Mouse (Mus musculus) naive thymus-derived CD4-positive, alpha-beta T cell, adult 5 months (primary cell): Measurements from ENCODE around the gene Olfr1440. TPM values are rescaled to one million over a fixed set of nuclear protein-coding genes. Genes with fewer than 3 reads are reported as not detected.

Experiments used
- polyA plus RNA-seq: library from polyadenylated mRNA; unstranded; fragments of 100-300 nt; shearing (Covaris generic); gene quantifications from one replicate; pipeline ENCODE4 v1.2.1, GENCODE M21; 2017

The Olfr1440 gene
- polyA plus RNA-seq: not detected

DNA sequence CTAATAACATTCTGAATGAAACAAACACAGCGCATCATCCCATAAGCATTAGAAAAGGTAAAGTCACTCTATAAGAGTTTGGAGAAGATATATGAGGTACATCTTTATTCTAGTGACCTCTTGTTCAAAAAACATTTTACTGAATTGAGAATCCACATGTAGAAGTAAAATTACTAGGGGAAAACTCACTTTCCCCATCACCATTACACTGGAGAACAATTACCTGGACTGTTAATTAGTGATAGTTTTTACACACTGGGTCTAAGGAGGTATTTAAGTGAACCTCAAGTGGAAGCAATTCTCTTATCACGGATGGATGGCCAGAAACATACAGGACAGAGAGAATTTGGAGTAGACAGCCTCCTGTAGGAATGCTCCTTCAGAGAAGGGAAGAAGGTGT is at the start of gene Olfr1440:
Gene Olfr1440, plus strand, starts transcription at position 301 of the 400 bp plus-strand sequence.

DNA sequence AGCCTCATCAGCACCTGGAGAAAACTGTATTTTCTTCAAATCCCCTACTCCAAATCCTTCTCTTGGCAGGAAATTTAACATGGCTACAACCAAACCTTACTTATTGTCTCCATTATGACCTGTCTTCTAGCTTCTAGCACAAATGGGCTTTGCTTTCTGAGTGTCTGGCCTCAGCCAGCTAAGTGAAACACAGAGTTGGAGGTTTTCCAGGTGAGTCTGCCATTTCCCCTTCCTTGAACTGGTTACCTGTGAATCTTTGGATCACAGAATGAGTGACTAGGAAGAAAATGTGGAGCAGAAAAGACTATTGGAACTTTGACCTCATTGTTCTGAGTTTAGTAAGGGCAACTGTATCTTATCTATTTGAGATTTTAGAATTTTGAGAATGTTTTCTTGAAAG is 30.3 kb downstream of the Olfr1440 start, which contains the start of gene Olfr1441:
Gene Olfr1441, plus strand, starts transcription at position 73 of the 400 bp plus-strand sequence.

DNA sequence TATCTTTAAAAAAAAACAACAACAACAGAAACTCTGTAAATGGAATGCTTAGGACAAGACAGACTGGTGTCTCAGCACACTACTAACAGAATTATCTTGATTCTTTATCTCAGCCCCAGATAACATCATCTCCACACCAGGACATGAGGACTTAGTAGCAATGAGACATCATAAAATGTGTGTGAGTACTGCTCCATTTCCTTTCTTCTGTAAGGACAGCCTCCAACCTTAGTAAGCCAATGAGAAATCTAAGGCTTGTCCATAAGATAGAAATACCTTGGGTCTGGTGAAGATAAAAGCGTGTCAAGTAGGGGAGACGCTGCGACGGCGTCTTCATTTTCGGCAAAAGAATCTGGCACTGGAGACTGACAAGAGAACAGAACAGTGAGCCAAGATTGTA is 40.5 kb downstream of the Olfr1440 start, which contains the start of gene Pfpl:
Gene Pfpl, plus strand, starts transcription at position 301 of the 400 bp plus-strand sequence.

Other genes starting within 250 kb of the Olfr1440 start
- 0.11 TPM for gene Olfr1555-ps1, start 217.2 kb upstream of the Olfr1440 start, polyA plus RNA-seq
- not detected for gene Olfr1431, start 186.6 kb upstream of the Olfr1440 start, polyA plus RNA-seq
- not detected for gene Olfr1432, start 154.7 kb upstream of the Olfr1440 start, polyA plus RNA-seq
- gene Olfr262, start 145.6 kb upstream of the Olfr1440 start, polyA plus RNA-seq: not detected
- 0.10 TPM for gene Olfr235, start 126.2 kb upstream of the Olfr1440 start, polyA plus RNA-seq
- not detected for gene Olfr1434, start 107.4 kb upstream of the Olfr1440 start, polyA plus RNA-seq
- gene Olfr1436, start 88.1 kb upstream of the Olfr1440 start, polyA plus RNA-seq: not detected
- not detected for gene Olfr1437, start 62.2 kb upstream of the Olfr1440 start, polyA plus RNA-seq
- not detected for gene Olfr1438-ps1, start 51.4 kb upstream of the Olfr1440 start, polyA plus RNA-seq
- not detected for gene Olfr1441, start 30.2 kb downstream of the Olfr1440 start, polyA plus RNA-seq
- gene Pfpl, start 40.6 kb downstream of the Olfr1440 start, polyA plus RNA-seq: not detected
- not detected for gene Mpeg1, start 73.5 kb downstream of the Olfr1440 start, polyA plus RNA-seq
- 2.7 TPM for gene Dtx4, start 114.2 kb downstream of the Olfr1440 start, polyA plus RNA-seq
- 11.4 TPM for gene Fam111a, start 158.5 kb downstream of the Olfr1440 start, polyA plus RNA-seq
- not detected for gene Gm4952, start 212.7 kb downstream of the Olfr1440 start, polyA plus RNA-seq
- not detected for gene Glyat, start 246.0 kb downstream of the Olfr1440 start, polyA plus RNA-seq